Mouse (Mus musculus) cerebellum, adult 11-12 months (tissue): ENCODE results near the gene Tnrc6b.

ENCODE experiments used
- DNase-seq: peaks from one replicate; pipeline ENCODE4 v3.0.0; 2022

The Tnrc6b gene

GRCm38 (mm10) chr15:80739972-80740371, 28.9 kb downstream of the Tnrc6b start:
- DNase-seq = no peak

GRCm38 (mm10) chr15:80741836-80742235, 30.7 kb downstream of the Tnrc6b start:
- no peak for DNase-seq

DNA sequence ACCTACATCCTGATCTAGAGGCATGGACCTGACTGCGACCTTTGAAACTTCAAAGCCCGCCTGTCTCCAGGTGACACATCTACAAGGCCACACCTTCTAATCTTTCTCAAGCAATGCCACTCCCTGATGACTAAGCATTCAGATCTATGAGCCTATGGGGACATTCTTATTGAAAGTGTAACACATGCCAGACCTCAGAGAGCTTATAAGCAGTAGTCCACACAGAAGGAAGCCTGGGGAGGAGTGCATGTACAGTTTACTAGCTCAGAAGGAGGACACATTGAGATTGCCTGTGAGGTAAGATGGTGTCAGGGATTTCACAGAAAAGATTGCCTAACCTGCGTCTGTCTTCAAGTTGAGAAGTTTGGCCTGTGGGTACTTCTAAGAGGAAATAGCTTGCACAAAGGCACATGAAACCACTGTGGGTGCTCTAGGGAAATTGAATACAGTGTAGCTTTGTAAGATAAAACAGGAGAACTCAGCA, 31.9 kb downstream of the Tnrc6b start:
- no peak for DNase-seq

- no peak for DNase-seq
Observed at GRCm38 (mm10) chr15:80743606-80744005, 32.5 kb downstream of the Tnrc6b start.

GRCm38 (mm10) chr15:80744667-80745422, 33.7 kb downstream of the Tnrc6b start:
- DNase-seq = no peak

DNA sequence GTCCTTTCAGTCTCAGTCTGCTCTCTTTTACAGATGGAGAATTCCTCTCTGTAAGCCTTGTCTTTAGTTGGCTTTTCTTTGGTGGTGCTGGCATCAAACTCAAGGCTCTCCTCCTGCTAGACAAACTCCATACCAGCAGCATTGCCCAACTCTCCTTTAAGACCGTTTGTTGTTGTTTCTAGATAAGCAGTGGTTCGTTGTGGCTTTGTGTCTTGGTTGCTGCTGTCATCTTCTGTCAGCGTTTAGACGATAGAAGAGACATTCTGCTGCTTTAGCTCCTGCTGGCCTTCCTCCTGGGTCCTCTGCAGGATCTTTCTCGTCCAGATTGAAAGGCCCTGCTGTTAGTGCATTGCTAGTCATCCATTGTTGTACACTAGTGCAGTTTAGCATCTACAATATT, 37.9 kb downstream of the Tnrc6b start:
- DNase-seq = no peak

- DNase-seq = no peak
Observed at GRCm38 (mm10) chr15:80753351-80753750, 42.2 kb downstream of the Tnrc6b start.

DNA sequence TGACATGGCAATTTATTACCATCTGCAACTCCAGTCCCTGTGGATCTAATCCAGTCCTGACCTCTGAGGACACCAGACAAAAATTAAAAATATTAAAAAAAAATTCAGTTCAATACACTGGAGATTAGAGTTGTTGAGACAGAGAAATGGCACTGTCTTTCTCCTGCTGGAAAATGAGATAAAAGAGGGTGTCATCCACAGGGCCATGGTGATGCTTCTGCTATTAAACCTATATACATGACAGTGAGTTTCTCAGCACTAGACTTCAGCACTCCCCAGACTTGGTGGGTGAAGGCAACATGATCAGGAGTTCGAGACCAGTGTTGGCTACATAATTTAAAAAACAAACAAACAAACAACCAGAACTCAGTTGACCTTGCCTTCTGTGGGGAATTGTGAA, 43.0 kb downstream of the Tnrc6b start:
- no peak for DNase-seq

- DNase-seq = no peak
Observed at GRCm38 (mm10) chr15:80759451-80759850, 48.3 kb downstream of the Tnrc6b start.

DNA sequence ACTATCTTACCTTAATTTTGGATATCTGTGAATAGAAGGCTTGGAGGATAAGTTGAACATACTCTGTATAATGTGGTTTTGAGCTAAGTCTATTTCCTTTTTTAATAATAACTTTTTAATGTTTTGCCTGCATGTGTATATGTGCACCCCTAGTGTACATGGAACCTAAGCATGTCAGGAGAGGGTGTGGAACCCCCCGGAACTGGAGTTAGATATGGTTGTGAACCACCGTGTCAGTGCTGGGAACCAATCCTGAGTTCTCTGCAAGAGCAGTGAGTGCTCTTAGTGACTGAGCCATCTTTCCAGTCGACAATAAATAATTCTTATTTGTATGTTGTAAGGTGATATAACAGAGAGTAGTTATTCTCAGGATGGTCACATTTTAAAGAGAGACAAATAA, 49.4 kb downstream of the Tnrc6b start:
- no peak for DNase-seq

GRCm38 (mm10) chr15:80760935-80761334, 49.8 kb downstream of the Tnrc6b start:
- no peak for DNase-seq

DNA sequence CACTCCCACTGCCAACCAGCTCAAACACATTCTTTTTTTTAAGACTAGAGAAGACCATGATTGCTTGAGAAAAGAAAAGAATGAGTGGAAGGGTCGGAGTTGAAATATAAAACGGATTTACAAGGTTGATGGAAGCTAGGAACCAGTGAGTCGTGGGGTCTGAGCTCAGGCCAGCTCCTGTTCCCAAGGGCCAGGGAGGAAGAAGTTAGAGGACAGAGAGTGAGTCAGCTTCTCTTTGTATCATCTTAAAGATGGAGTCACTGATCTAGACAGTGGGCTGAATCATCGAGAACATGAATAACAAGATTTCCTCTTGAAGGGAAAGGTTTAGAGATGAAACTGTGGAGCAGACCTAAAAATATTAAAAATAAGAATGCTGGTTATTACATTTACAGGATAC, 51.5 kb downstream of the Tnrc6b start:
- no peak for DNase-seq

GRCm38 (mm10) chr15:80764666-80765065, 53.6 kb downstream of the Tnrc6b start:
- DNase-seq = no peak

- peak; percentile 76 for DNase-seq
Observed at GRCm38 (mm10) chr15:80765381-80765780, 54.3 kb downstream of the Tnrc6b start.

DNA sequence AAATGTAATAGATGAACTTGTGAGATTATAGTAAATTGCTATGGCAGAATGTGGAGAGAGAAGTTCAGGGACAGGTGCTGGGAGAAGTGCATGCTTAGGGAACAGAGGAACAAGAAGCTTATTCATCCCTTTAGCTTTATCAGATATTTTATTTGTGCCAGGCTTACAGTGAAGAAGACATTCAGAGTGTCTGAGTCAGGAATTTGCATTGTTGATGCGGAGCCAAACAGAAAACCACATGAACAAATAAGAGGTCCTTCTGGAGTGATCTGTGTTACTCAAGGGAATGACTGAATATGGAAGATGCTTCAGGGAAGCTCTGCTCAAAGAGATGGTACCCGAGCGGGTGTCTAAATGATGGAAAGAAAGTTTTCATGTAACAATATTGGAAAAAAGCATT, 57.1 kb downstream of the Tnrc6b start:
- no peak for DNase-seq

DNA sequence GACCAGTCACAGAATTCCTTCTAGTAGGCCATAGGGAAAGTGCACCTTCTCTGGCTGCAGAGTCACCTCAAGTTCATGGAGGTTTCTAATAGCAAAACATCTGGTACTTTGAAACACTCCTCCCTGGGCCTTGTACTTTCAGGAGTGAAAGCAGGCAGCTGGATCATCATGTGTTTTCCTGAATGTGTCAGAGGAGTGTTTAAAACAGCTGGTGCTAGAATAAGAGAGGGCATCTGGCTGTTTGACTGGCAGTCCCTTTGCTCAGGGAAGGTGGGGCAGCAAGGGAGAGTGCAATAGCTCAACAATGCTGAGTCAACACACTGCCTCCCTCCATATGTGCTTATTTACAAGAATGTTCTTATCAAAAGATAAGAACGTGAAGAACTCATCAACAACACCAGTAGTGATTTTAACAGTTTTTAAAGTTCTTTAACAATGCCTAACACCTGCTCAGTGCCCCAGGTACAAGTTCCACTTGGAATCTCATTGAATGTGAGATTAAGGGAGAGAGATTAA, 60.9 kb downstream of the Tnrc6b start:
- DNase-seq = no peak

- no peak for DNase-seq
Observed at GRCm38 (mm10) chr15:80774666-80775065, 63.6 kb downstream of the Tnrc6b start.

DNA sequence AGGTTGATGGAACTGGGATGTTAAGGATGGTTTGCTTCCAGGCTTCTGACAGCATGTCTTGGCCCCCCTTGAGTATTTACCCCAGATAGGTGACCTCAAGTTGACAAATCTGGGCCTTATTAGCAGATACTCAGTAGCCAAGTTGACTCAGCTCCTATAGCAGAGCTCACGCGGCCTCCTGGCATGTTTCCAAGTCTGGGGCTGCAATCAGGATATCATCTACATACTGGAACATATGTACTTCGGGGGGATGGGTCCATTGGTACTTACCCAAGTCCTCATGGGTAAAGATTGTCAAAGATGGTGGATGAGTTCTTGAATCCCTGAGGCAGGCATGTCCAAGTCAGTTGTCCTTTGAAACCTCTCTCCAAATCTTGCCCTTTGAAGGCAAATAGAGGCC, 67.9 kb downstream of the Tnrc6b start:
- DNase-seq = no peak

- DNase-seq = no peak
Observed at GRCm38 (mm10) chr15:80780154-80780751, 69.1 kb downstream of the Tnrc6b start.

DNA sequence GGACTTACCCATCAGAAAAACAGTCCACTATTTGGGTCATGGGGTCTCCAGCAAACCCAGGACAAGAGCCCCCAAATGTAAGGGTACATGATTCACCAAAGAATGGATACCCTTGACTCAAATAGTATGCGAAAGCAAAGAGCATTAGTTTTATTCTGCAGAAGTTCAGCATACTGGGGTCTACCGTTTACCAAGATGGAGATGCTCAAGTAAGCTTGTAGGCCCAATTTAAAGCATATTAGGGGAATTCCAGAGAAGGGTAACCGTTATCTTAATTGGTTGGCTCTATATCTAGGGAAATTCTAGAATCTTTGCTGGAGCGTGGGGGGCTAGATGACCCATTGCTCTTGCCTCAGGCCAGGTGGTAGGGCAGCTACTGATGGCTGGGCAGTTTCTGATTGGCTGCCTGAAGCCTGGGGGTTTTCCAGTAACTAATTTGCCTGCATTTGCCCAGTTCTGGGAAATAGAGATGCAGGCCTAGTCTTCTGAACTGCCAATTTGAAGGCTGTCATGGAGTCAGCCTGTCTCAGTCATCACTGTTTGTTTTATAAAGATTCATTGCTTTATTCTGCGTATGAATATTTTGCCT, 70.2 kb downstream of the Tnrc6b start:
- no peak for DNase-seq

DNA sequence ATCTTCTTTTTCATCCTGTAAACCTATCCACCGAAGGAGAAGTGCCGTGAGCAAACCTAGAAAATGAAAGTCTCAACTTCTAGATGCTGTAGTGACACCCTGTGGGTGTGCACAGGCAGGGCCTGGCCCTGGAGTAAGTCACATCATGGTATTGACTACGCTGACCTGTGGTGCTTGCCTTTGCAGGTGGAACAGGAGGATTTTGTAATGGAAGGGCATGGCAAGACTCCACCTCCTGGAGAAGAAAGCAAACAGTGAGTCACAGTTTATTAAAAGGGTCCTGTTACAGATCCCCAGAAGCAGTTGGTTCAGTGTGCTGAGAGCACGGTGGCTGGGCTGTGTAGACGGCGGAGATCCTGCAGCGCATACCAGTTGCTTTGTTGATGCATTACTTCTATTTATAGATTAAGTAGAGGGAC, 73.4 kb downstream of the Tnrc6b start:
- DNase-seq = no peak

DNA sequence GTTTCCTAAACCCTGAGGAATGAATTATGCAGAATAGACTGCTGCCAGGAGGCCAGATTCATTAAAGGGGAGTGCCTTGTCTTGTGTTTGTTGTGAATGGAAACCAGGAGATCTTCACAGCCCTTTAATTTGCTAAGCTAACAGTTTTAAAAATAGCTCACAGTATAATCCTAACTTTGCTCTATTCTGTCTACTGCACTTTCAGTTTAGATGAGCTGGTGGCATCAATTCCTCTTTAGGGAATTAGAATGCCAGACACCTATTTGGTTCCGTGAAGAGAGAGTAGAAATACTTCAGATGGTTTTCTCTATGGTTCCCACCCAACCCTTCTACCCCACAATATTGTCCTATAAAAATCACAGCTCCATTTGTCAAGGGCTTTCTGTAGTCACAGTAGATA, 74.6 kb downstream of the Tnrc6b start:
- no peak for DNase-seq

DNA sequence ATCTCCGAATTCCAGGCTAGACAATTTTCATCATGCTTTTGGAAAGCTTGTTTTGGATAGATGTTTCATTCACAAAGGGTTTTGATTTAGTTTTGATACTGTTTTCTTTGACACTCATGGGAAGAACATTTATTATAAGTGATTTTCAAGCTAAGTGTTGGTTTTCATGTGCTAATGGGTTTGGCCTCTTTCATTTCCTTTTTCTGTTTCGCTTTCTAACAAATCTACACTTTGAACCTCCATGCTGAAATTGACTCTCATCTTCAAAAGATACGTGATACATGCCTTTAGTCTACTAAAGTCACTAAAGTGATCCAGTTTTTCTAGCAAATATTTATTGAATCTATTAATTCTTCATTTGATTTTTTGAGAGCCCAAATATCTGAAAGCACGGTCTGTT, 76.6 kb downstream of the Tnrc6b start:
- no peak for DNase-seq

- DNase-seq = no peak
Observed at GRCm38 (mm10) chr15:80792556-80792955, 81.4 kb downstream of the Tnrc6b start.
